Mouse (Mus musculus): ENCODE measurements around the gene Raet1d. TPM values are rescaled to one million over a fixed set of nuclear protein-coding genes. Genes with fewer than 3 reads are reported as not detected.

Raet1d gene
- 0.38 and 0.41 TPM in 2 replicates for polyA plus RNA-seq (2012; rRNA removed)

DNA sequence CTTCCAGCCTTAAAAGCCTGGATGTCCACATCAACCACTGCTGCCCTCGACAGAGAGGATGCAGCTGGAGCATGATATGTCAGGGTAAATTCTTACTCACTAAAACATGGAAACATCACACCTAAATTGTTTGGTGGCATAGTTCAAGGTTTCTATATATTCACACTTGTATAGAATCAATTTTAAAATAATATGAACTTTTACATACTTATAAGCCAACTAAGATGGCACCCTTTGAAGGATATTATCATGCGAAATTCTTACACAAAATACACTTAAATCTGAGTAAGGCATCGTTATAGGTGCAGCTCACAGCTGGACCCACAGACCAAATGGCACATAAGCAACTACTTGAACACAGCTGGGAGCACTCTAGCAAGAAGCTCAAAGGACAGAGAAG lies at the start of gene Raet1d:
Raet1d (plus strand) TSS at position 301 of the 400 bp plus-strand sequence.

Other genes starting within 250 kb of the Raet1d start
- 8.5 and 9.5 TPM in 2 replicates for gene E030030I06Rik, start 211.3 kb upstream of the Raet1d start, polyA plus RNA-seq (2012; rRNA removed)
- gene Raet1e, start 202.0 kb upstream of the Raet1d start, polyA plus RNA-seq (2012; rRNA removed): 1.3 and 1.6 TPM in 2 replicates
- gene H60b, start 202.0 kb upstream of the Raet1d start, polyA plus RNA-seq (2012; rRNA removed): 0.53 and 0.99 TPM in 2 replicates

Measured in ovary, adult 2 months (tissue).